Mouse (Mus musculus) ES-CJ7 (cell line): Measurements from ENCODE around the gene Slc35c1.

Experiments used
- DNase-seq: peaks from one replicate; pipeline ENCODE4 v3.0.0; 2011; ENCODE audit warnings: low read depth, low spot score

Gene Slc35c1

DNA sequence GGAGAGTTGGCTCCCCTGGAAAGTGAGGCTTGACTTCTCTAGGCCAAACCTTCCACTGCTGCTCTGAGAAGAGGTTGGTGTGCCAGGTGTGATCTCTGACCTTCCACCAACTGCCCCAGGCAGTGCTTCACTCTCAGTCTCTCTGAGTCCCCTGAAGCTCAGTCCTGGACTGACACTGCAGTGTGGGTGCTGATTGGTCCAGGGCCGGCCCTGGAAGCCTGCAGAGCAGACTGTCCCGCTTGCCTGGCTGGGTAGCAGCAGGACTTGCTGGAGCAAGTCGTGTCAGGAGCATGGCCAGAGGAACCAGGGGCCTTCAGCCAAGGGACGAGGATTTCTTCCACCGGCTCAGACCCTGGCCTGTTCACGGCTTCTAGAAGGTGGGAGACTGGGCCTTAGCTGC, 55.6 kb downstream of the Slc35c1 start:
- no peak for DNase-seq

DNA sequence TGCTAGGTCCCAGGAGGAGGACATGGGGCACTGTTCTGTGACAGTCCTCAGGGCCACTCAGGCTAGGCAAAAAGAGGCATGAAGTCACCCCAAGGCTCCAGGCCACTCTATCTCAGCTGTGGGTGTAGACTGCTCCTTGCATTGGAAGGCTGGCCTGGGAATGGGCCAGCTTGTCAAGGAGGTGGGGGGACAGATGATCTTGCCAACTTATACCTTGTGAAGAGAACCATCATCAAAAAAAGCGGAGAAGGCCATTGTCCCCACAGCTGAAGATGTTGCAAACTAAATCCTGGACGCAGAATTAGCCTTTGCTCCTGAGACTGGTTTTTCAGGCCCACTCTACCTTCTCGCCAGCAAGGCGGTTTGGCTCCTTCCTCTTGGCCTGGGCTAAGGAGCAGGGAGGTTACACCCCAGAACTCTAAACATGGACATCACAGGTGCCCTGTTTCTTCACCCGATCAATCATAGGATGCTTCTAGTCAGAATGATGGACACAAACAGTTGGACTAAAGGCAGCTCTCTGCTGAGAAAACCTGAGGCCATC, 56.5 kb downstream of the Slc35c1 start:
- no peak for DNase-seq
